Mouse (Mus musculus) liver, adult 10 weeks (tissue): ENCODE measurements around the gene Foxo4. TPM values are rescaled to one million over a fixed set of nuclear protein-coding genes. Genes with fewer than 3 reads are reported as not detected.

Experiments used
- polyA plus RNA-seq: library from polyadenylated mRNA; stranded (reverse); fragments of 350-450 nt; fragmentation: Illumina TruSeq; extraction: RNeasy Lipid Tissue Mini Kit (QIAGEN cat#74804); gene quantifications from one replicate; pipeline ENCODE4 v1.2.3, GENCODE M21; 2014; ENCODE audit warnings: low read depth, low replicate concordance

Foxo4 gene
- 9.5 TPM for polyA plus RNA-seq

GRCm38 (mm10) chrX:101253952-101254729, at the start of gene Foxo4:
Gene Foxo4, plus strand, starts transcription at chrX:101254528.

GRCm38 (mm10) chrX:101221834-101222795, 32.2 kb upstream of the Foxo4 start, which contains the start of gene Snx12:
Gene Snx12, minus strand, starts transcription at chrX:101222563.

GRCm38 (mm10) chrX:101263892-101264291, 9.6 kb downstream of the Foxo4 start, which contains the start of gene Gm614:
Gene Gm614, minus strand, starts transcription at chrX:101263992.

GRCm38 (mm10) chrX:101268025-101268754, 13.9 kb downstream of the Foxo4 start, which contains the start of gene Il2rg:
Gene Il2rg, minus strand, starts transcription at chrX:101268255.

GRCm38 (mm10) chrX:101268755-101269124, 14.4 kb downstream of the Foxo4 start, which contains the start of gene Gm20489:
Gene Gm20489, minus strand, starts transcription at chrX:101269023.

GRCm38 (mm10) chrX:101273875-101274738, 19.8 kb downstream of the Foxo4 start, which contains the start of gene Med12:
Gene Med12, plus strand, starts transcription at chrX:101274030.

GRCm38 (mm10) chrX:101299055-101299454, 44.7 kb downstream of the Foxo4 start, which contains the start of gene Nlgn3:
Gene Nlgn3, plus strand, starts transcription at chrX:101299168.

Other genes with a start within 250 kb of the Foxo4 start
- not detected for gene Tex11, start 194.9 kb upstream of the Foxo4 start, polyA plus RNA-seq
- not detected for gene Slc7a3, start 168.5 kb upstream of the Foxo4 start, polyA plus RNA-seq
- gene Snx12, start 32.0 kb upstream of the Foxo4 start, polyA plus RNA-seq = 11.9 TPM
- not detected for gene Gm614, start 9.5 kb downstream of the Foxo4 start, polyA plus RNA-seq
- gene Il2rg, start 13.7 kb downstream of the Foxo4 start, polyA plus RNA-seq = 6.0 TPM
- gene Gm20489, start 14.5 kb downstream of the Foxo4 start, polyA plus RNA-seq = not detected
- gene Med12, start 19.5 kb downstream of the Foxo4 start, polyA plus RNA-seq = 2.9 TPM
- not detected for gene Nlgn3, start 44.6 kb downstream of the Foxo4 start, polyA plus RNA-seq
- 176 TPM for gene Gjb1, start 121.8 kb downstream of the Foxo4 start, polyA plus RNA-seq
- 6.0 TPM for gene Zmym3, start 166.3 kb downstream of the Foxo4 start, polyA plus RNA-seq
- 111 TPM for gene Nono, start 174.8 kb downstream of the Foxo4 start, polyA plus RNA-seq
- gene Itgb1bp2, start 194.6 kb downstream of the Foxo4 start, polyA plus RNA-seq = not detected